Mouse (Mus musculus) thymus, adult 2 months (tissue): Measurements from ENCODE around the gene Comt. TPM values are rescaled to one million over a fixed set of nuclear protein-coding genes. Genes with fewer than 3 reads are reported as not detected.

ENCODE experiments used
- DNase-seq: peaks from one replicate; pipeline ENCODE4 v3.0.0; 2021
- H3K27ac ChIP-seq: fragments of 200-500 bp; 2 replicates; pipeline ENCODE4 v1.5.1; 2012; ENCODE audit warnings: low read length, control low read depth; ENCODE audit not compliant: control insufficient read depth, insufficient read depth
- H3K27me3 ChIP-seq: fragments of 200-500 bp; 2 replicates; pipeline ENCODE4 v1.6.1; 2012; ENCODE audit warnings: mild to moderate bottlenecking, low read length, moderate library complexity, mixed read lengths; ENCODE audit not compliant: control insufficient read depth, insufficient read depth
- H3K36me3 ChIP-seq: fragments of 200-500 bp; 2 replicates; pipeline ENCODE4 v1.6.1; 2012; ENCODE audit warnings: mild to moderate bottlenecking, low read length, moderate library complexity; ENCODE audit not compliant: control insufficient read depth, insufficient read depth
- H3K4me1 ChIP-seq: fragments of 200-500 bp; replicated peaks from 2 replicates; pipeline ENCODE4 v1.6.1; 2012; ENCODE audit warnings: low read length; ENCODE audit not compliant: control insufficient read depth, insufficient read depth
- H3K4me3 ChIP-seq: fragments of 200-500 bp; 2 replicates; pipeline ENCODE4 v1.5.1; 2012; ENCODE audit warnings: mild to moderate bottlenecking, low read length, control low read depth, moderate library complexity; ENCODE audit not compliant: control insufficient read depth, insufficient read depth
- CTCF ChIP-seq: fragments of 200-500 bp; IDR thresholded peaks from 2 replicates; pipeline ENCODE4 v1.5.1; 2012; ENCODE audit warnings: mild to moderate bottlenecking, control low read depth, low read length, moderate library complexity, borderline replicate concordance; ENCODE audit not compliant: control insufficient read depth, poor library complexity, insufficient read depth; ENCODE audit errors: extremely low read depth
- POLR2A ChIP-seq: fragments of 200-500 bp; IDR thresholded peaks from 2 replicates; pipeline ENCODE4 v1.6.1; 2012; ENCODE audit warnings: mild to moderate bottlenecking, low read length, control low read depth, moderate library complexity; ENCODE audit not compliant: control insufficient read depth, poor library complexity, insufficient read depth; ENCODE audit errors: extremely low read depth
- WGBS: fragments of 180-500 bp; shearing (Covaris S2); methylation state at CpG from one replicate; pipeline ENCODE4 v1.1.7; 2018; 5-methylcytosine and 5-hydroxymethylcytosine counted together
- polyA plus RNA-seq: library from polyadenylated mRNA; depleted of rRNA; stranded (reverse); fragments of >200 nt; gene quantifications from 2 replicates; pipeline ENCODE4 v1.2.3, GENCODE M21; 2012

Comt gene
- polyA plus RNA-seq, 1 experiment: 108 TPM

DNA sequence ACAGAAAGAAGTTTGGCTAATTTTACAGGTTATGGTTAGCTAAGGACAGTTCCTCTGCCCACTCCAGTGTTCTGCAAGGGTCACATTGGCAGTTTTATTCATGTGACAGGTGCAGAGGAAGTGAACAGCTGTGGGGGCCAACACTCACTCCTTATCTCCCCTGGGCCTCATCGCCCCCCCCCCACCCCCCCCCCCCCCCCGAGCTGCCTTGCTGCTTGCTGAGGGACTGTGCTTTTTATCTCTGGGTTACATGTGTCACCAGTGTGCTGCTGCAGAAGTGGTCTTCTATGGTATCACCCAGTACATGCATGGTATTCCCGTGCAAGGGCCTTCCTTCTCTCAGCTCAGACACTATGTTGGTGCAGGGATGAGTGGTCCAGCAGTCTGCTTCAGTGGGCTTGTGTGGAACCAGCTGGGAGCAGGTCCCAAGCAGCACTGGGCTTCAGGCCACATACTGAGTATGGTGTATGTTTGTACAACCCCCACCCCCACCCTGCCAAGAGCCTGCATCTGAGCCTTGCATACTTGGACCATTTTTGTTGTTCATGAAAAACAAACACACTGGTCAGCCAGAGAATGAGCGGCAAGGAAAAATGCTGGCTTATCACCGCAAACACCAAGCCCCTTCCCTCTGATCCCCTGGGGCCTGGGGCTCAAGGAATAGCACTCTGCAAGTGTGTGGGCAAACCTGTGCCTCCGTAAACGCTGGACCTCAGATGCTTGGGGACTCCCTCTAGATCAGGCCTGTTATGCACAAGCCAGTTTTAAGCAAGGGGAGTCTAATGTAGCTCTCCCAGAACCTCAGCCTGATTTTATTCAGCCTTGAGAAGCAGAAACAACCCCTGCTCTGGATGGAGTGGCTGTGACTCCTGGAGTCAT lies 38.7 kb downstream of the Comt start:
- Histone ChIP-seq H3K27ac (peak overlapping the region; percentile 59), H3K27me3 (no peaks in the 10 kb centered on the region), H3K4me3 (no peak overlapping the region), H3K4me1 (peaks cover 39% of the 10 kb centered on the region), H3K36me3 (no peaks in the 10 kb centered on the region)
- no peak for DNase-seq
- WGBS: 59% methylated on average over 6 of the region's 7 CpGs
- TF ChIP-seq CTCF (no peak), POLR2A (no peak)

DNA sequence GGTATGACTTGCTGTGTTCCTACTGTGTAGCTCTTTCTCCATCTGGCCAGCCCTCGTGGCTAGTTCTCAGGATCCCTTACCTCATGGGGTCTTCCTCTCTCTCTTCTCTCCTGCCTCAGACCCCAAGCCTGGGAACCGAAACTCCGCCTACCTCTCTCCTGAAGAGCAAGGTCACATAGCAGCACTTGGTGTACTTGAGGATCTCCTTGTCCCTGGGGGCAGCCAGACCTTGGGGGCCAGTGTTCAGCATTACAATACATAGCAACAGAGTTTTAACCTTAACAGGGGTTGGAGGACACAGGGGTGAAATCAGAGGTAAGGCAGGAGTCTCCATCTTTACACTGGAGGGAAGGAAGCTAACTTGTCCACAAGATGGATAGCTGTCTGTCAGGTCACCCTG lies 39.7 kb downstream of the Comt start:
- Histone ChIP-seq H3K4me3 (no peak overlapping the region), H3K4me1 (peaks cover 36% of the 10 kb centered on the region), H3K27ac (peak overlapping the region; percentile 53; the same call in 1 of the 2 replicates), H3K36me3 (no peaks in the 10 kb centered on the region), H3K27me3 (no peaks in the 10 kb centered on the region)
- TF ChIP-seq POLR2A (no peak), CTCF (no peak)
- DNase-seq: no peak
- WGBS: 69% methylated on average over 3 of the region's 3 CpGs

DNA sequence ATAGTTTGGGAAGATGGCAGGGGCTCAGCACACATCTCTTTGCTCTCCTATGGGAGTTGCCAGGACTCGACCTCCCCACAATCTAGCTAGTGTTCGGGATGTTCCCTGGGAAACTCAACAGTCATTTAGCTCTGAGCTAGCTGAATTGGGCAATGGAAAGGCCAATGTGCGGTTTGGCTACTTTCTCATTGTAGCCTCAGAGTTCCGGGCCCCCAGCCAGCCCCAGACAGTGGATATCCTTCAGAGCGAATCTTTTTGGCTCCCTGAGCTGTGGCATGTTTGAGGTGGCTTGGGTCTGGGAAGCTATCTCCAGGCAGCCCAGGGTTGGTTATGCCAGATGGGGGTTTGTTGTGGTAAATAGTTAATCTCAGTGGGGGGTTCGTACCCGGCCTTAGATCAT lies 40.2 kb downstream of the Comt start:
- Histone ChIP-seq H3K27me3 (no peaks in the 10 kb centered on the region), H3K4me1 (peaks cover 36% of the 10 kb centered on the region), H3K4me3 (no peak overlapping the region), H3K36me3 (no peaks in the 10 kb centered on the region), H3K27ac (no peak overlapping the region)
- DNase-seq: no peak
- WGBS: 54% methylated on average over 7 of the region's 7 CpGs
- TF ChIP-seq CTCF: no peak
- TF ChIP-seq POLR2A: no peak

DNA sequence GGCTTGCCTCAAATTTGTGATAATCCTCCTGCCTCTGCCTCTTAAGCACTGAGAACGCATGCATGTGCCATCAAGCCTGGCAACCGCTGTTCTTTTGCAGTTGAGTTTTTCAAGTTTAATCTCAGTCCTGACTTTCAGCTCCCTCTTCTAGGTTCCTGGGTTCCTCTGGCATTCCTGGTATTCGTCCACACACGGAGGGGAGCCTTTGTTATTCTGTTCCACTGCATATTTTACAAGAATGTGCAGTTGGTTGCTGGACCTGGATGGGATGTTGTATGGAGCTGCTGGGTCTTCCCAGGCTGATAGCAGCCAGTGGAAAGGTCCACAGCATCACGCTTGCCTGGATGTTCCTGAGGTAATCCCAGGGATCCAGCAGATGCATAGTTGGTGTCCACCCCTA lies 41.2 kb downstream of the Comt start:
- Histone ChIP-seq H3K4me1 (peaks cover 36% of the 10 kb centered on the region), H3K27ac (no peak overlapping the region), H3K27me3 (no peaks in the 10 kb centered on the region), H3K4me3 (no peak overlapping the region), H3K36me3 (no peaks in the 10 kb centered on the region)
- no peak for DNase-seq
- TF ChIP-seq CTCF (no peak), POLR2A (no peak)
- 97% methylated on average over 5 of the region's 5 CpGs for WGBS

DNA sequence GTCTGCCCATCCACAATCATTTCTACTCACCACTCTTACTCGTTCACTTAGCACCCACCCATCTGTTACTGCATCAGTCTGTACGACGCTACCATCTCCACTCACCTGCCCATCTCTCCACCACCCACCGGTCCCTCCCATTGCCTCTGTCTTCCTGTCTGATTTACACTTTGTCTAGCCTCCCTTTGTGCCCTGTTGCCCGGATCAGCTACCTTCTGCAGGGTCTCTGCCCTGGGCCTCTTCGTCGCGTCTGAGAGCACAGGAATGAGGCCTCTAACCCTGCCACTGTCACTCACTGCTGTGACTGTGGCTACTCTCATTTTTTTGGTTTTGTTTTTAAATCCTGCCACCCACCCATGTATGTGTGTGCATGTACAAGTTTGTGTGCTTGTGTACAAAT lies 42.0 kb downstream of the Comt start:
- no peak overlapping the region for H3K27ac ChIP-seq
- DNase-seq: no peak
- peaks cover 29% of the 10 kb centered on the region for H3K4me1 ChIP-seq
- WGBS: 96% methylated on average over 8 of the region's 8 CpGs
- H3K36me3 ChIP-seq: no peaks in the 10 kb centered on the region
- TF ChIP-seq CTCF: no peak
- TF ChIP-seq POLR2A: no peak
- H3K4me3 ChIP-seq: no peak overlapping the region
- no peaks in the 10 kb centered on the region for H3K27me3 ChIP-seq

DNA sequence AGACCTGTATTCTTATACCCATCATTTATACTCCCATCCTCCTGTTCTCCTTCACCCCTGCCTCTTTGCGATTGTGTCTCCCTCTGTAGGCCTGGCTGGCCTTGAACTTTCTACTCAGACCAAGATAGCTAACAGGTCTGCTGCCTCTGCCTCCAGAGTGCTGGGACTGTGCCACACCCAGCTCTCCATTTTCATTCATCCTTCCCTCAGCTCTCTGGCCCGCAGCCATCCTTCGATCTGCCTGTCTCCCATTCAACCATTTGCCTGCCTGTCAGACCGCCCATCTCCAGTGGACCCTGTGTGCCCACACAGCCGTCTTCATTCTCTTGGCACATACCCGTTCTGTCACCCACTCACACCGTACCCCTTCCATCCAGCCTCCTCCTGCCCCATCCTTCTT lies 42.4 kb downstream of the Comt start:
- peaks cover 25% of the 10 kb centered on the region for H3K4me1 ChIP-seq
- 95% methylated on average over 7 of the region's 7 CpGs for WGBS

More for the DNA sequence above, 42.4 kb downstream of the Comt start:
- TF ChIP-seq CTCF (no peak), POLR2A (no peak)
- Histone ChIP-seq H3K27me3 (no peaks in the 10 kb centered on the region), H3K4me3 (no peak overlapping the region), H3K36me3 (no peaks in the 10 kb centered on the region), H3K27ac (no peak overlapping the region)
- no peak for DNase-seq
